Mouse (Mus musculus): ENCODE data around the gene Hmbs.
"Not testable (repeated sequence)": the region's sequence is repeated elsewhere in the genome, so short reads cannot be mapped to it uniquely, and the experiment has no call there.

Gene Hmbs

GRCm38 (mm10) chr9:44343781-44344421 lies at the start of gene Hmbs:
Gene Hmbs, minus strand, starts transcription at chr9:44344228.
- DNase-seq (ENCODE audit: low read depth, low spot score): peak; percentile 93

- DNase-seq (ENCODE audit: low read depth, low spot score): peak; percentile 79
Observed at GRCm38 (mm10) chr9:44391466-44391865, 47.4 kb upstream of the Hmbs start.

- peak; percentile 81 for DNase-seq (ENCODE audit: low read depth, low spot score)
Observed at GRCm38 (mm10) chr9:44389273-44389672, 45.2 kb upstream of the Hmbs start.

- no peak for DNase-seq (ENCODE audit: low read depth, low spot score)
Observed at GRCm38 (mm10) chr9:44387221-44387620, 43.2 kb upstream of the Hmbs start.

GRCm38 (mm10) chr9:44384596-44384995 lies 40.6 kb upstream of the Hmbs start:
- no peak for DNase-seq (ENCODE audit: low read depth, low spot score)

GRCm38 (mm10) chr9:44379862-44380261 lies 35.8 kb upstream of the Hmbs start:
- DNase-seq (ENCODE audit: low read depth, low spot score): no peak

GRCm38 (mm10) chr9:44379054-44379834 lies 35.2 kb upstream of the Hmbs start, which contains the start of gene Hyou1:
Gene Hyou1, plus strand, starts transcription at chr9:44379490.
- DNase-seq (ENCODE audit: low read depth, low spot score): peak; percentile 99

GRCm38 (mm10) chr9:44378153-44378730 lies 34.2 kb upstream of the Hmbs start:
- no peak for DNase-seq (ENCODE audit: low read depth, low spot score)

GRCm38 (mm10) chr9:44377335-44377734 lies 33.3 kb upstream of the Hmbs start:
- DNase-seq (ENCODE audit: low read depth, low spot score): not testable (repeated sequence)

- DNase-seq (ENCODE audit: low read depth, low spot score): no peak
Observed at GRCm38 (mm10) chr9:44376141-44376540, 32.1 kb upstream of the Hmbs start.

- DNase-seq (ENCODE audit: low read depth, low spot score): no peak
Observed at GRCm38 (mm10) chr9:44373386-44373785, 29.4 kb upstream of the Hmbs start.

- peak; percentile 83 for DNase-seq (ENCODE audit: low read depth, low spot score)
Observed at GRCm38 (mm10) chr9:44364480-44364879, 20.5 kb upstream of the Hmbs start.

- not testable (repeated sequence) for DNase-seq (ENCODE audit: low read depth, low spot score)
Observed at GRCm38 (mm10) chr9:44361931-44362330, 17.9 kb upstream of the Hmbs start.

- DNase-seq (ENCODE audit: low read depth, low spot score): peak; percentile 98
Observed at GRCm38 (mm10) chr9:44361190-44361917, 17.3 kb upstream of the Hmbs start, which contains the start of gene Vps11. Gene Vps11, minus strand, starts transcription at chr9:44361670.

GRCm38 (mm10) chr9:44357207-44357606 lies 13.2 kb upstream of the Hmbs start:
- DNase-seq (ENCODE audit: low read depth, low spot score): no peak

GRCm38 (mm10) chr9:44353142-44353541 lies 9.1 kb upstream of the Hmbs start:
- no peak for DNase-seq (ENCODE audit: low read depth, low spot score)

- DNase-seq (ENCODE audit: low read depth, low spot score): no peak
Observed at GRCm38 (mm10) chr9:44352337-44352736, 8.3 kb upstream of the Hmbs start.

GRCm38 (mm10) chr9:44351396-44351795 lies 7.4 kb upstream of the Hmbs start:
- no peak for DNase-seq (ENCODE audit: low read depth, low spot score)

- DNase-seq (ENCODE audit: low read depth, low spot score): peak; percentile 59
Observed at GRCm38 (mm10) chr9:44348546-44348945, 4.5 kb upstream of the Hmbs start.

GRCm38 (mm10) chr9:44347621-44348020 lies 3.6 kb upstream of the Hmbs start:
- peak; percentile 46 for DNase-seq (ENCODE audit: low read depth, low spot score)

- no peak for DNase-seq (ENCODE audit: low read depth, low spot score)
Observed at GRCm38 (mm10) chr9:44347166-44347565, 3.1 kb upstream of the Hmbs start.

Measured in ZHBTc4 (cell line).